Mouse (Mus musculus): ENCODE data around the gene Nkx6-2. TPM values are rescaled to one million over a fixed set of nuclear protein-coding genes. Genes with fewer than 3 reads are reported as not detected.

The Nkx6-2 gene
- total and polyA plus RNA-seq, 3 experiments = 0.18 to 0.23 TPM; not detected in 1

- Histone ChIP-seq H3K79me2 (replicated peaks; ENCODE audit: control insufficient read depth, insufficient read depth, low read length) (no peaks in the 10 kb centered on the region), H3K9ac (ENCODE audit: low read depth, low read length) (no peak overlapping the region), H3K27ac (no peak overlapping the region), H3K4me3 (no peak overlapping the region), H3K36me3 (ENCODE audit: control insufficient read depth, insufficient read depth, low read length) (no peaks in the 10 kb centered on the region), H3K4me1 (ENCODE audit: control insufficient read depth, insufficient read depth, low read length) (no peaks in the 10 kb centered on the region), H3K27me3 (ENCODE audit: control insufficient read depth, insufficient read depth, low read length) (no peaks in the 10 kb centered on the region)
- WGBS = 74% methylated on average over 2 of the region's 2 CpGs
- intact Hi-C loops (cut with DNase I) = no loop called here
- no peak for DNase-seq
- TF ChIP-seq EP300 (IDR thresholded peaks at IDR 0.05; ENCODE audit: insufficient read depth, low read depth, low read length) = no peak
- no peak for TF ChIP-seq POLR2A (IDR thresholded peaks at IDR 0.05; ENCODE audit: insufficient read depth, low read depth, low read length)
- TF ChIP-seq CTCF (IDR thresholded peaks at IDR 0.05) = no peak
These were observed 18.4 kb downstream of the Nkx6-2 start for GRCm38 (mm10) chr7:139564161-139564560.

GRCm38 (mm10) chr7:139563425-139563824, 19.2 kb downstream of the Nkx6-2 start:
- no peaks in the 10 kb centered on the region for H3K36me3 ChIP-seq (ENCODE audit: control insufficient read depth, insufficient read depth, low read length)
- no peak overlapping the region for H3K4me3 ChIP-seq
- no peaks in the 10 kb centered on the region for H3K79me2 ChIP-seq (replicated peaks; ENCODE audit: control insufficient read depth, insufficient read depth, low read length)
- H3K9ac ChIP-seq (ENCODE audit: low read depth, low read length) = no peak overlapping the region
- no peak overlapping the region for H3K27ac ChIP-seq
- no peaks in the 10 kb centered on the region for H3K27me3 ChIP-seq (ENCODE audit: control insufficient read depth, insufficient read depth, low read length)
- intact Hi-C loops (cut with DNase I) = no loop called here
- 82% methylated on average over 4 of the region's 4 CpGs for WGBS
- H3K4me1 ChIP-seq (ENCODE audit: control insufficient read depth, insufficient read depth, low read length) = no peaks in the 10 kb centered on the region
- no peak for TF ChIP-seq EP300 (IDR thresholded peaks at IDR 0.05; ENCODE audit: insufficient read depth, low read depth, low read length)
- no peak for DNase-seq

GRCm38 (mm10) chr7:139559659-139560058, 22.9 kb downstream of the Nkx6-2 start:
- Histone ChIP-seq H3K36me3 (ENCODE audit: control insufficient read depth, insufficient read depth, low read length) (no peaks in the 10 kb centered on the region), H3K27ac (no peak overlapping the region), H3K9ac (ENCODE audit: low read depth, low read length) (no peak overlapping the region), H3K4me1 (ENCODE audit: control insufficient read depth, insufficient read depth, low read length) (no peaks in the 10 kb centered on the region), H3K4me3 (no peak overlapping the region), H3K79me2 (replicated peaks; ENCODE audit: control insufficient read depth, insufficient read depth, low read length) (no peaks in the 10 kb centered on the region), H3K27me3 (ENCODE audit: control insufficient read depth, insufficient read depth, low read length) (no peaks in the 10 kb centered on the region)
- WGBS = 95% methylated on average over 10 of the region's 10 CpGs
- no peak for TF ChIP-seq EP300 (IDR thresholded peaks at IDR 0.05; ENCODE audit: insufficient read depth, low read depth, low read length)
- TF ChIP-seq CTCF (IDR thresholded peaks at IDR 0.05) = no peak
- TF ChIP-seq POLR2A (IDR thresholded peaks at IDR 0.05; ENCODE audit: insufficient read depth, low read depth, low read length) = no peak
- DNase-seq = no peak
- intact Hi-C loops (cut with DNase I) = no loop called here

GRCm38 (mm10) chr7:139556746-139557526, 25.7 kb downstream of the Nkx6-2 start:
- 73% methylated on average over 10 of the region's 10 CpGs for WGBS
- no peak overlapping the region for H3K4me3 ChIP-seq
- intact Hi-C loops (cut with DNase I) = no loop called here
- no peaks in the 10 kb centered on the region for H3K79me2 ChIP-seq (replicated peaks; ENCODE audit: control insufficient read depth, insufficient read depth, low read length)
- DNase-seq = no peak
- H3K27me3 ChIP-seq (ENCODE audit: control insufficient read depth, insufficient read depth, low read length) = no peaks in the 10 kb centered on the region
- no peak overlapping the region for H3K27ac ChIP-seq
- TF ChIP-seq CTCF (IDR thresholded peaks at IDR 0.05) (no peak), POLR2A (IDR thresholded peaks at IDR 0.05; ENCODE audit: insufficient read depth, low read depth, low read length) (no peak), EP300 (IDR thresholded peaks at IDR 0.05; ENCODE audit: insufficient read depth, low read depth, low read length) (no peak)
- H3K4me1 ChIP-seq (ENCODE audit: control insufficient read depth, insufficient read depth, low read length) = no peaks in the 10 kb centered on the region
- no peaks in the 10 kb centered on the region for H3K36me3 ChIP-seq (ENCODE audit: control insufficient read depth, insufficient read depth, low read length)
- no peak overlapping the region for H3K9ac ChIP-seq (ENCODE audit: low read depth, low read length)

- H3K79me2 ChIP-seq (replicated peaks; ENCODE audit: control insufficient read depth, insufficient read depth, low read length) = no peaks in the 10 kb centered on the region
- DNase-seq = no peak
- WGBS = 73% methylated on average over 5 of the region's 5 CpGs
- H3K36me3 ChIP-seq (ENCODE audit: control insufficient read depth, insufficient read depth, low read length) = no peaks in the 10 kb centered on the region
- H3K9ac ChIP-seq (ENCODE audit: low read depth, low read length) = no peak overlapping the region
- H3K27me3 ChIP-seq (ENCODE audit: control insufficient read depth, insufficient read depth, low read length) = no peaks in the 10 kb centered on the region
- no peak overlapping the region for H3K4me3 ChIP-seq
- intact Hi-C loops (cut with DNase I) = no loop called here
- TF ChIP-seq EP300 (IDR thresholded peaks at IDR 0.05; ENCODE audit: insufficient read depth, low read depth, low read length) (no peak), POLR2A (IDR thresholded peaks at IDR 0.05; ENCODE audit: insufficient read depth, low read depth, low read length) (no peak), CTCF (IDR thresholded peaks at IDR 0.05) (no peak)
- no peak overlapping the region for H3K27ac ChIP-seq
- H3K4me1 ChIP-seq (ENCODE audit: control insufficient read depth, insufficient read depth, low read length) = no peaks in the 10 kb centered on the region
These were observed 26.3 kb downstream of the Nkx6-2 start for GRCm38 (mm10) chr7:139556331-139556730.

- no peaks in the 10 kb centered on the region for H3K4me1 ChIP-seq (ENCODE audit: control insufficient read depth, insufficient read depth, low read length)
- H3K36me3 ChIP-seq (ENCODE audit: control insufficient read depth, insufficient read depth, low read length) = no peaks in the 10 kb centered on the region
- H3K4me3 ChIP-seq = no peak overlapping the region
- no peak for TF ChIP-seq CTCF (IDR thresholded peaks at IDR 0.05)
- TF ChIP-seq POLR2A (IDR thresholded peaks at IDR 0.05; ENCODE audit: insufficient read depth, low read depth, low read length) = no peak
- no peak for TF ChIP-seq EP300 (IDR thresholded peaks at IDR 0.05; ENCODE audit: insufficient read depth, low read depth, low read length)
- DNase-seq = no peak
- H3K9ac ChIP-seq (ENCODE audit: low read depth, low read length) = no peak overlapping the region
- H3K27ac ChIP-seq = no peak overlapping the region
- no peaks in the 10 kb centered on the region for H3K79me2 ChIP-seq (replicated peaks; ENCODE audit: control insufficient read depth, insufficient read depth, low read length)
- intact Hi-C loops (cut with DNase I) = no loop called here
- WGBS = 85% methylated on average over 2 of the region's 2 CpGs
- H3K27me3 ChIP-seq (ENCODE audit: control insufficient read depth, insufficient read depth, low read length) = no peaks in the 10 kb centered on the region
These were observed 31.1 kb downstream of the Nkx6-2 start for GRCm38 (mm10) chr7:139551519-139551918.
